ENCODE assay signal across 10 mouse cellular contexts in the genomic region with DNA sequence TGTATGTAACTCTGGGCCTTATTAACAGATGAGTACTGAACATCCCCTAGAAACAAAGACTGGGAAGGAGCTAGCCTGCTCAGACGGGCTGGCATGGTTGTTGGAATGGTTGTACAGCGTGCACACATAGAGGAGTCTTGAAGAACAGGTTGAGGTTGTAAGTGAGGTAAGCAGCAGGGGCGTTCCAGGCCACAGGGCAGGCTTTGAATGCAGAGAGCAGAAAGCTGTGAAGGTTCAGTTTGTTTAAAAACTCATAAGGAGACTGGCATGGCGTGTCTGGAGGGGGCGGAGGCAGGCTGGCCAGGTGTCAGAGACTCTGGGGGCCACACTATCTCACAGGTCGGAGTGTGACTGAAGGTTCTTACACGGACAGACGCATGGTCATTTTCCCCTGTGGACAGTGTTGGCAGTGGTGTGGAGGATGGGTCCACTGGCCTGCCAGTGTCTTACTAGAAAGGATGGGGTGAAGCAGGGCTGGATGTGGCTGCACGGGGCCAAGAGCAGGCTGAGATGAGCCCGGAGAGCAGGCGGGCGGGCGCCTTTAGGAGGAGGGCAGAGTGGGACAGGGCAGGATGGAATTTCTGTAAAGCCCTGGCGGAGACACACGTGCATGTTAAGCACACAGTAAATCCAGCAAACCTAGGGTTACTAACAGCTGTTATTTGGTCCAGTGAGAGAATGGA. TPM values are rescaled to one million over a fixed set of nuclear protein-coding genes. Genes with fewer than 3 reads are reported as not detected.
A peak's percentile ranks its signal among the peaks of the same experiment; 100 is the strongest.
DNase-seq lines count a peak whose midpoint lies in the region; ATAC-seq and TF ChIP-seq lines count a peak whose summit lies in the region.
"Had no signal": no experiment of that assay in that cellular context is flagged by ENCODE, and none has a peak within 500 bp of the region (broad histone marks: within the 10 kb centered on the region; RNA-seq: fewer than 3 reads in every experiment).

No protein-coding gene starts in this region.

- ATAC-seq in heart, embryonic 16.5 days (replicated peaks; ENCODE audit: extremely low read depth, insufficient read depth, low FRiP score) = 0 out of 2 replicates have a peak, but pooled peaks have one; percentile 9
- ATAC-seq in midbrain, embryonic 12.5 days (ENCODE audit: low FRiP score, low read depth) = peak; percentile 38; the same call in 1 of the 2 replicates
- no peak for ATAC-seq in midbrain, postnatal 0 days (ENCODE audit: low FRiP score)
- 0 out of 2 replicates have a peak, but pooled peaks have one; percentile 5 for ATAC-seq in midbrain, embryonic 15.5 days (replicated peaks)

- H3K36me3 ChIP-seq in heart, embryonic 16.5 days (ENCODE audit: control insufficient read depth, insufficient read depth) = peaks cover 55% of the 10 kb centered on the region
- peaks cover 84% of the 10 kb centered on the region for H3K36me3 ChIP-seq in midbrain, embryonic 12.5 days
- H3K36me3 ChIP-seq in midbrain, postnatal 0 days (ENCODE audit: insufficient read depth, low read length) = peaks cover 59% of the 10 kb centered on the region
- peaks cover 60% of the 10 kb centered on the region for H3K36me3 ChIP-seq in midbrain, embryonic 15.5 days (replicated peaks)
- H3K36me3 ChIP-seq: G1E had no signal

- intact Hi-C loops in heart, postnatal 14 days (cut with DNase I) = loop anchor here (2.0 to 5.0 kb wide), 3 partner anchors 51 to 150 kb away; partner anchors contain the start of gene Gm47841

- H3K9ac ChIP-seq in heart, embryonic 16.5 days (ENCODE audit: low read length) = no peak overlapping the region
- no peak overlapping the region for H3K9ac ChIP-seq in midbrain, embryonic 12.5 days (replicated peaks)
- H3K9ac ChIP-seq in midbrain, postnatal 0 days (replicated peaks; ENCODE audit: low read length, poor library complexity, severe bottlenecking) = no peak overlapping the region
- no peak overlapping the region for H3K9ac ChIP-seq in midbrain, embryonic 15.5 days

- H3K4me1 ChIP-seq in heart, embryonic 16.5 days (ENCODE audit: control insufficient read depth, insufficient read depth, low read length) = peaks cover 12% of the 10 kb centered on the region
- peaks cover 3% of the 10 kb centered on the region for H3K4me1 ChIP-seq in midbrain, embryonic 12.5 days
- no peaks in the 10 kb centered on the region for H3K4me1 ChIP-seq in midbrain, postnatal 0 days (ENCODE audit: insufficient read depth, low read length)
- H3K4me1 ChIP-seq in midbrain, embryonic 15.5 days = 0 out of 2 replicates have a peak, but pooled peaks cover 2% of the 10 kb centered on the region

- H3K27ac ChIP-seq in heart, embryonic 16.5 days (ENCODE audit: low read length) = no peak overlapping the region
- H3K27ac ChIP-seq in midbrain, embryonic 12.5 days (replicated peaks) = no peak overlapping the region; the same call in 1 of the 2 replicates
- H3K27ac ChIP-seq in midbrain, postnatal 0 days (ENCODE audit: low read depth, low read length) = no peak overlapping the region
- H3K27ac ChIP-seq in midbrain, embryonic 15.5 days = no peak overlapping the region
- H3K27ac ChIP-seq: macrophage had no signal

- no peaks in the 10 kb centered on the region for H3K27me3 ChIP-seq in heart, embryonic 16.5 days (ENCODE audit: control insufficient read depth, insufficient read depth, low read length)
- H3K27me3 ChIP-seq in midbrain, embryonic 12.5 days = no peaks in the 10 kb centered on the region
- no peaks in the 10 kb centered on the region for H3K27me3 ChIP-seq in midbrain, postnatal 0 days (ENCODE audit: insufficient read depth, low read length)
- H3K27me3 ChIP-seq in midbrain, embryonic 15.5 days (replicated peaks) = no peaks in the 10 kb centered on the region

- DNase-seq in heart, postnatal 14 days = no peak
- DNase-seq in midbrain, postnatal 0 days (ENCODE audit: low spot score) = no peak
- DNase-seq in kidney, adult 9 months = peak; percentile 41
- DNase-seq in frontal cortex, postnatal 25 days (ENCODE audit: low spot score in 2 of 2) = no peak
- no peak for DNase-seq in retina, embryonic 14.5 days (ENCODE audit: low spot score)

- 85% methylated on average over 15 of the region's 15 CpGs for WGBS in heart, embryonic 16.5 days
- WGBS in midbrain, embryonic 12.5 days = 92% methylated on average over 15 of the region's 15 CpGs
- 89% methylated on average over 15 of the region's 15 CpGs for WGBS in midbrain, postnatal 0 days
- 85% methylated on average over 15 of the region's 15 CpGs for WGBS in midbrain, embryonic 15.5 days

- no peak overlapping the region for H3K4me3 ChIP-seq in heart, embryonic 16.5 days (ENCODE audit: low read length)
- no peak overlapping the region for H3K4me3 ChIP-seq in midbrain, embryonic 12.5 days
- H3K4me3 ChIP-seq in midbrain, postnatal 0 days (ENCODE audit: low read depth, low read length) = no peak overlapping the region
- no peak overlapping the region for H3K4me3 ChIP-seq in midbrain, embryonic 15.5 days

- H3K4me2 ChIP-seq in heart, embryonic 16.5 days (ENCODE audit: low read depth, low read length) = no peak overlapping the region
- no peak overlapping the region for H3K4me2 ChIP-seq in midbrain, embryonic 12.5 days (replicated peaks)
- no peak overlapping the region for H3K4me2 ChIP-seq in midbrain, postnatal 0 days (ENCODE audit: low read depth, low read length, poor library complexity, severe bottlenecking)
- no peak overlapping the region for H3K4me2 ChIP-seq in midbrain, embryonic 15.5 days

- TF ChIP-seq CTCF in midbrain, postnatal 0 days (IDR thresholded peaks at IDR 0.05) = no peak

- peaks cover 7% of the 10 kb centered on the region for H3K9me3 ChIP-seq in heart, embryonic 16.5 days (replicated peaks; ENCODE audit: control insufficient read depth, low read length)
- no peaks in the 10 kb centered on the region for H3K9me3 ChIP-seq in midbrain, embryonic 12.5 days
- no peaks in the 10 kb centered on the region for H3K9me3 ChIP-seq in midbrain, postnatal 0 days (ENCODE audit: low read length)
- H3K9me3 ChIP-seq in midbrain, embryonic 15.5 days = no peaks in the 10 kb centered on the region

RNA-seq across cellular contexts. Expression of gene Acvr1b, which starts 23.8 kb away (rescaled TPM):
- 7.1 and 8.0 TPM in 2 replicates for polyA plus RNA-seq in heart, embryonic 16.5 days (2015; fragmentation: Nextera tagmentation; extraction: Ambion mirVana)
- total RNA-seq in heart, postnatal 14 days (2021) = 10 to 100 TPM; 14.5 to 14.7 TPM
- 12.6 and 14.8 TPM in 2 replicates for polyA plus RNA-seq in midbrain, embryonic 12.5 days (2016; fragmentation: Nextera tagmentation; extraction: Ambion mirVana)
- 77.8 and 86.8 TPM in 2 replicates for total RNA-seq in midbrain, postnatal 0 days (2014; rRNA removed)
- polyA plus RNA-seq in midbrain, postnatal 0 days (2015; fragmentation: Nextera tagmentation; extraction: Ambion mirVana) = 15.2 and 15.8 TPM in 2 replicates
- 23.3 and 24.9 TPM in 2 replicates for polyA plus RNA-seq in midbrain, embryonic 15.5 days (2015; fragmentation: Nextera tagmentation; extraction: Ambion mirVana)
- polyA plus RNA-seq: G1E had no signal

RNA-seq across cellular contexts. Expression of gene Grasp, which starts 26.4 kb away (rescaled TPM):
- 3.1 and 3.4 TPM in 2 replicates for polyA plus RNA-seq in heart, embryonic 16.5 days (2015; fragmentation: Nextera tagmentation; extraction: Ambion mirVana)
- total RNA-seq in heart, postnatal 14 days (2021) = 10 to 100 TPM; 12.9 to 14.0 TPM
- polyA plus RNA-seq in midbrain, embryonic 12.5 days (2016; fragmentation: Nextera tagmentation; extraction: Ambion mirVana) = 5.5 and 5.9 TPM in 2 replicates
- total RNA-seq in midbrain, postnatal 0 days (2014; rRNA removed) = 6.3 and 7.7 TPM in 2 replicates
- polyA plus RNA-seq in midbrain, postnatal 0 days (2015; fragmentation: Nextera tagmentation; extraction: Ambion mirVana) = 1.8 and 1.9 TPM in 2 replicates
- polyA plus RNA-seq in midbrain, embryonic 15.5 days (2015; fragmentation: Nextera tagmentation; extraction: Ambion mirVana) = 1.3 and 1.9 TPM in 2 replicates

RNA-seq across cellular contexts. Expression of gene Nr4a1, which starts 56.4 kb away (rescaled TPM):
- 12.6 and 13.5 TPM in 2 replicates for polyA plus RNA-seq in heart, embryonic 16.5 days (2015; fragmentation: Nextera tagmentation; extraction: Ambion mirVana)
- 10 to 100 TPM; 14.0 to 63.1 TPM for total RNA-seq in heart, postnatal 14 days (2021)
- 3.4 and 4.0 TPM in 2 replicates for polyA plus RNA-seq in midbrain, embryonic 12.5 days (2016; fragmentation: Nextera tagmentation; extraction: Ambion mirVana)
- total RNA-seq in midbrain, postnatal 0 days (2014; rRNA removed) = 6.9 and 7.7 TPM in 2 replicates
- polyA plus RNA-seq in midbrain, postnatal 0 days (2015; fragmentation: Nextera tagmentation; extraction: Ambion mirVana) = 6.9 and 7.0 TPM in 2 replicates
- polyA plus RNA-seq in midbrain, embryonic 15.5 days (2015; fragmentation: Nextera tagmentation; extraction: Ambion mirVana) = 4.2 and 4.9 TPM in 2 replicates
- total RNA-seq: G1E had no signal
